Mouse (Mus musculus) left cerebral cortex, postnatal 10 days (tissue): ENCODE results near the gene Scn2a. TPM values are rescaled to one million over a fixed set of nuclear protein-coding genes. Genes with fewer than 3 reads are reported as not detected.

ENCODE experiments used
- DNase-seq, 2 experiments: peaks; one replicate each; pipeline ENCODE4 v3.0.0; 2021 to 2022; ENCODE audit warnings: low spot score in 2 of 2, mixed read lengths in 1 of 2; ENCODE audit errors: extremely low spot score in 1 of 2
- intact Hi-C: fragments of 180-260 bp; cut with DNase I; formaldehyde crosslinking; loops from one replicate; pipeline ENCODE4 v1.15.1; 2025
- total RNA-seq, 2 experiments: library from RNA; stranded (reverse); gene quantifications; 2 replicates each; pipeline ENCODE4 v1.2.3; 2021

Gene Scn2a
- total RNA-seq, result 100 to 1,000 TPM; 352 to 361 TPM

- intact Hi-C loops, result loop anchor here (2.0 kb wide), 1 partner anchor 48 kb away; no protein-coding TSS in a partner anchor
- DNase-seq, result peak; percentile 41 to 65
Observed at GRCm38 (mm10) chr2:65620556-65621166, at the start of gene Scn2a. Gene Scn2a, plus strand, starts transcription at chr2:65620771.

DNA sequence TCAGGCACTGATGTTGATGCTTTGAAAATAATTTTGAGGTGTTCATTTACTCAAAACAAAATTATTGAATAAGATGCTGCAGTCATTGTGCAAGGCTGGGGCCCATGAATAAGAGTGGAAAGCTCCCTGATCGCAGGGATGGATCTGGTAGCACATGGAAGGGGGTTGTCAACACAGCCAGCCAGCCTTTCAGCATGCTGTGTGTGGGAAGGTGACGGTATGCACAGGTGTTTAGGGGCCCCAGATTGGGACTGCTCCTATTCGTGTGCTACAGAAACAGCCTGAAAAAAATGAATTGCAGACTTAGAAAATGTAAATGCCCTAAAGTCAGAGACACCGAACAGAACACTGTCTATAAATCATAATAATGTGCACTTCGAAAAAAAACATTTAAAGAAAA lies 32.9 kb upstream of the Scn2a start:
- intact Hi-C loops, result no loop called here
- no peak for DNase-seq

DNA sequence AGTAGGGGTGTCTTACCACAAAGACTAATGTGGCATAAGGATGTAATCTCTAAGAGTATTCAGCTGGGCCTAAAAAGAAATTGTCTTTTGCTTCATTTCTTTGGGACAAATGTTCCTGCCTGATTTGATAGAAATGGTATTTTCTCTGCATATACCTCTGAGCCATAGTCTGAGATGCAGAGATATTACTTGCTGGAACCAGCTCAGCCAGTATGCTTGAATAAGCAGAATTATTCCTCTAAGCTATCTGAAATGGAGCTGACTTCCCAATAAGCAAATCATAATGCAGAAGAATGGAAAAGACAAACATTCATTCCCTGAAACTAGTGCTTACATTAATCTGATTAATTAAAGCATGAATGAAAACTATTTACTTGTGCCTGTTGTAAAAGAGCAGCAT lies 12.8 kb upstream of the Scn2a start:
- no peak for DNase-seq
- intact Hi-C loops, result no loop called here

- intact Hi-C loops, result no loop called here
- DNase-seq, result no peak
Observed at GRCm38 (mm10) chr2:65611887-65612286, 8.7 kb upstream of the Scn2a start.

GRCm38 (mm10) chr2:65619781-65620180 lies 790 bp upstream of the Scn2a start:
- no peak for DNase-seq

DNA sequence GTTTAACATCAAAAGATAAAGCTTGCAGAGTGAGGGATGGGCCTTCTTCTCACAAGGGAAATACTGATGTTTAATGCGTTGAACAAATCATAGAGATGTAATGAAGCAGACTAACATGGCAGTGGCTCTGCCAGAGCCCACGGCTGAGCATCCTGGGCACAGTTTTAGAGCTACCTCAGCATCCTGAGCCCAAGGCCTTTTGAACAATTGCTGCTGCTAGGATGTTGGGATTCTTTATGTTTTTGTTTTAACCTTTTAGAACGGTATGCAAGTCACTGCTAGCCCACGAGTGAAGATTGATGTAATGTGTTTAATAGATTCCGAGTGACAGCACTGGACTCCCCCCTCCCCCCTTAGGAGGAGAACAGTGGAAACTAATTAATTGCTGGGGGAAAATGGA lies 683 bp downstream of the Scn2a start:
- intact Hi-C loops, result loop anchor here (2.0 kb wide), 1 partner anchor 48 kb away; no protein-coding TSS in a partner anchor

More at GRCm38 (mm10) chr2:65619781-65620180, 790 bp upstream of the Scn2a start:
- intact Hi-C loops, result loop anchor here (2.0 kb wide), 1 partner anchor 49 kb away; no protein-coding TSS in a partner anchor

DNA sequence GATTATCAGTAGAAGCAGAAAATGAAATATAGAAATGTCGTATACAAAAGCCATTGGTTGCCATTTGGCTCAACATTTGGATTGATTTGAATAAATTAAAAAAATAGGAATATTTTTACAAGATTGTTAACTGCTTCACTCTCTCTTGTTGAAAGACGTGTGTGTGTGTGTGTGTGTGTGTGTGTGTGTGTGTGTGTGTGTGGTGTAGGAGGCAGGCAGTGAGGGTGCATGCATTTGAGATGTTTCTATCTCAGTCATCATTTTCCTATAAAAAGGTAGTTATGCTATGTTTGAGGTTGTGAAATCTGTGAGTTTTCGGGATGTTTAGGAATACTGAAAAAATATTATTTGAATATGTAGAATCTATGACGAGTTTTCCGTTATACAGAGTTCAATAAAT lies 1.3 kb downstream of the Scn2a start:
- intact Hi-C loops, result loop anchor here (2.0 kb wide), 1 partner anchor 47 kb away; no protein-coding TSS in a partner anchor

More for the DNA sequence above, 683 bp downstream of the Scn2a start:
- DNase-seq, result peak in 1 of 2 experiments; percentile 10

GRCm38 (mm10) chr2:65652636-65653035 lies 32.1 kb downstream of the Scn2a start:
- DNase-seq, result no peak
- intact Hi-C loops, result no loop called here

More for the DNA sequence above, 1.3 kb downstream of the Scn2a start:
- no peak for DNase-seq

DNA sequence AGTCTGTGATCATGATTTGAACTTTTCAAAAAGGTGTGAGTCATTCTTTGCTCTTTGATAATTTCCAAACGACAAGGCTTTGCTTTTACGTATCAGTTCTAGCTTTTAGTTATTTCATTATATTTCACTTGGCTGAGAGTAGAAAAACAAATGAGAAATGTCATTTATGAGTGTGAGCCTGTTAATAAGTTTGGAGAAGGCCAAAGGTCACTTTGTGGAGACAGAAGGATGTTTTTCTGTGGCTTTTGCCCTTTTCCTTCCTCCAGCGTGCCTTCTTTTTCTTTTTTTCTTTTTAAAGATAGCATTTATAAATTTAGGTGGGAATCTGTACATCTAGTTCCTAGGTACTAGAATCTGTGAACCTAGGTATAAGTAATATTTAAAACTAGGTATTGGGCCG lies 36.5 kb downstream of the Scn2a start:
- intact Hi-C loops, result no loop called here

GRCm38 (mm10) chr2:65658430-65658829 lies 37.9 kb downstream of the Scn2a start:
- no peak for DNase-seq
- intact Hi-C loops, result no loop called here

More for the DNA sequence above, 36.5 kb downstream of the Scn2a start:
- no peak for DNase-seq

- no peak for DNase-seq
- intact Hi-C loops, result no loop called here
Observed at GRCm38 (mm10) chr2:65663892-65664291, 43.3 kb downstream of the Scn2a start.

GRCm38 (mm10) chr2:65664481-65664880 lies 43.9 kb downstream of the Scn2a start:
- DNase-seq, result no peak
- intact Hi-C loops, result no loop called here

DNA sequence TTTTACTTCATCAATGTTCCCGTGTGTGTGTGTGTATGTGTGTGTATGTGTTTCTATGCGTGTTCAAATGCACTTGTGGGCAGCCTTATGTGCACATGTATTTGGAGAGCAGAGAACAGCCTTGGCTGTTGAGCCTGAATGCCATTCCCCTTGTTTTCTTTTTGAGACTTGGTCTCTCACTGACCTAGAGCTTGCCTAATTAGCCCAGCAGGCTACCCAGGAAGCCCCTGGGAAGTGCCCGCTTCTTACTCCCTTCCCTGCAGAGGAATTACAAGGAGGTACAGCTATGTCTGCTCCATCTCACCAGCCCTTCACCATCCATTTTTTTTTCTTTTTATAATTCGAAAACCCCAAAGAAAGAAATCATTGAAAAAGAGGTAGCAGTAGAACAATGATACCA lies 44.6 kb downstream of the Scn2a start:
- no peak for DNase-seq
- intact Hi-C loops, result no loop called here

DNA sequence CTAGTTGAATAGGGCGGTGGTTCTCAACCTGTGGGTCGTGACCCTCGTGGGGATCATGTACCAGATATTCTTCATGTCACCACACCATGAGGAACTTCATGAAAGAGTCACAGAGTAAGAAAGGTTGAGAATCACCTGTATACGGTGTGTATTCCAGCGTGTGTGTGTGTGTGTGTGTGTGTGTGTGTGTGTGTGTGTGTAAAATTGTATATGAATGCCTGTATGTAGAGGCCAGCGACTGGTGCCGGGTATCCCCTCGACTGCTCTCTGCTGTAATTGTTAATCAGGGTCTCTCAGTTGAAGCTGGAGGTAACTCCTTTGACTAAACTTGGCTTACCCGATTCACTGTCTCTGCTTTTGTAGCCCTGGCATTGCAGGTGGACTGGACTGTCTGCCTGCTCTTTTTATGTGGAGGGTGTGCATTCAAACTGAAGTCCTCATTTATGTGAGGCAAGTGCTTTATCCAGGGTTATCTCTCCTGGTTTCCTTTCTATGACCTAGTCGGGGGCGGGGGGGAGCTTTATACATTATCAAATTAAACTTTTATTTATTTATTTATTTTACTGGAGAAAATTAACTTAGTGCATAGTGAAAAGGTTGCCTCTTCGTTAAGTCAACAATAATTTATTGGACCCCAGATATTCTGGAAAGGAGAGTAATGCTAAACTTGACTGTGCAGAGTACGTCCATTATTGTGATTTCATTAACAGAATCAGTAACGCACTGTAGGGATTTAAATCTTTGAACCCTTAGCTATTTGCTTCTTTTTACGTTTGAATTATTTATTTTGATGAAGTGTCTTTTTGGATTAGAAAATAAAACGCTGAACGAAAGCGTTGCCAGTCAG lies 47.2 kb downstream of the Scn2a start:
- no peak for DNase-seq
- intact Hi-C loops, result loop anchor here (2.0 kb wide), 1 partner anchor 47 kb away; the partner anchor contains the start of gene Scn2a

GRCm38 (mm10) chr2:65668437-65669135 lies 48.0 kb downstream of the Scn2a start:
- DNase-seq, result peak; percentile 85 to 92
- intact Hi-C loops, result loop anchor here (2.0 kb wide), 1 partner anchor 48 kb away; the partner anchor contains the start of gene Scn2a

- DNase-seq, result peak in 1 of 2 experiments; percentile 48
- intact Hi-C loops, result loop anchor here (2.0 kb wide), 1 partner anchor 49 kb away; the partner anchor contains the start of gene Scn2a
Observed at GRCm38 (mm10) chr2:65669561-65669960, 49.0 kb downstream of the Scn2a start.

GRCm38 (mm10) chr2:65670153-65670817 lies 49.7 kb downstream of the Scn2a start:
- DNase-seq, result no peak
- intact Hi-C loops, result no loop called here

DNA sequence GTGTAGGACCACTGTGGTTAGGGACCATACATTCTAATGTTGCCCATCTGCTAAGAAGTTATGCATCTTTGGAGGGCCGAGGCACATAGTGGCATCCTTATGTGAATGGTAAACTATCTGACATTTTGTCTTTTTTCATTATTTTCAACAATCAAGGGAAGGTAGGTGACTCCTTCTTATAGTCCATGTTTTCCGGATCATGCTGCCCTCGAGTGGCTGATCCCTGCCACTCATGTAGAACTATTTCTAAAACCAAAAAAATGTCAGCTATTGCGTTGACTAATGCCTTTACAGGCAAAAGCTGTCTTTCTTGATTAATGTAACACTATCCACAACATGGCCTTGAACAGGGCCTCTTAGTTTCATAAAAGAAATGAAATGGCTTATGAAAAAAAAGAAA lies 59.0 kb downstream of the Scn2a start:
- intact Hi-C loops, result no loop called here
- no peak for DNase-seq

DNA sequence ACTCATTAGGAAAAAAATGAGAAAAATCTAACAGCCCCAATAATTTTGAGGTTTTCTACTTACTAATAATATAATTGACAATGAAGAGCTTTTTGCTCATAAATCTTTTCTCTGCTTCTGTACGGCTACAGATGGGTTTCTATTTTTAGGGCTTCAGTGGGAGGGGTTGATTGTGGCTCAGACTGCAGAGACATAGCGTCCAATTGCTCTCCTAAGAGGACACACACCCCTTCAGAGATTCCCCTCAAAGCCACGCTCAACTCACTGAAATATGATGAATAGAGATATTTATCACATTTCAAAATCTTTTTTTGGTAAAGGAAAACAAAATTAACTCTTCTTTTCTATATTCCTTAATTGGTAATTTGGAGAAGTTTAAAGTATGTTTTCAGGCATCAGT lies 64.6 kb downstream of the Scn2a start:
- DNase-seq, result no peak
- intact Hi-C loops, result no loop called here
